Mouse (Mus musculus): ENCODE results near the gene Pi4kb.

DNA sequence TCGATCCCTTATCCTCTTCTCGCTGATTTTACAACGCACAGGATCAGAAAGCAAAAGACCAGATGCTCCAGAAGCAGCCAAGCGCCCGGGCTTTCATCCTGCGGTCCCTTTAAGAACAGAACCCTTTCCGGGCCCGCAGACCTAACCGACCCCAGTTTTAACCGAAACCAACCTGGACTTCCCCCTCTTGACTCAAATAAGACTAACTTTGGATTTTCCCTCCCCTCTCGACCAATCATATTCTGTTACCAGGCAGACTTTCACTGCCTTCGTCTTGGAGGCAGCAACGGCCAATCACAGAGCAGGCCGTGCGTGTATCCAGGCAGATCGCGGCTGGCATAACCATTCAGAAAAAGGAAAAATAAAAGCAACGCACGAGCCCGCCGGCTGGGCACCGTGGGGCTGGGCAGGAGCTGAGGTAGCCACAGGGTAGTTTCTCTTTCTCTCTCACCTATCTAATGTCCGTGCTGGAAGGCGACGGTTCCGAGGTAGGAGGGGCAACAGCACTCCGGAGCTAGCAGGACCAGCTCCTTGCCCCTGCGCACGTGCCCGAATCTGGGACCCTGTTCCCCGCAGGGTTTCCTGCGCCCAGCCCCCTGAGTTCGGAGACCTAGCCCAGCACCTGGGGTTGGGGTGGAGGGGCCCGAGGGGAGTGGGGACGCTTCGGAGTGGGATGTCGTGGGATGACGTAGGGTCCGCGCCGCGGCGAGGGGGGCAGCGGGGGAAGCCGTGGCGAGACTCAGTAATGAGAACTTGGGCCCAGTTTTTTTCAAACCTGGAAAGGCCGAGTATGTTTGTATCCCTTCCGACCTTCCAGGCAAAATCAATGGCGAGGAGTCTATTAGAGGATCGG, 20.5 kb upstream of the Pi4kb start, which contains the start of gene Rfx5:
- TF ChIP-seq POLR2A (IDR thresholded peaks at IDR 0.05; ENCODE audit: insufficient read depth, low read length) (no peak), CTCF (IDR thresholded peaks at IDR 0.05; ENCODE audit: low read depth, low read length) (no peak), EP300 (IDR thresholded peaks at IDR 0.05; ENCODE audit: insufficient read depth, low read depth, low read length) (no peak)

Measured in ES-Bruce4 (cell line).